Mouse (Mus musculus): Measurements from ENCODE around the gene Ankzf1. TPM values are rescaled to one million over a fixed set of nuclear protein-coding genes. Genes with fewer than 3 reads are reported as not detected.

The Ankzf1 gene
- total and polyA plus RNA-seq, 3 experiments, result 5.5 to 16.7 TPM; not detected in 1

- peak; percentile 67 for TF ChIP-seq ZNF384 (IDR thresholded peaks at IDR 0.05; ENCODE audit: low read depth, low read length)
- TF ChIP-seq JUND (IDR thresholded peaks at IDR 0.05; ENCODE audit: low read depth, low read length), result no peak
- peak; percentile 64 for TF ChIP-seq HCFC1 (IDR thresholded peaks at IDR 0.05; ENCODE audit: low read depth, low read length)
- TF ChIP-seq MAX (IDR thresholded peaks at IDR 0.05; ENCODE audit: low read length), result peak; percentile 40; the same call in 1 of the 2 replicates
- peak; percentile 35; the same call in 1 of the 2 replicates for TF ChIP-seq MAZ (IDR thresholded peaks at IDR 0.05; ENCODE audit: low read depth, low read length)
Measured at GRCm38 (mm10) chr1:75168472-75169464, 23.2 kb upstream of the Ankzf1 start, which contains the start of gene Zfand2b (continued).

DNA sequence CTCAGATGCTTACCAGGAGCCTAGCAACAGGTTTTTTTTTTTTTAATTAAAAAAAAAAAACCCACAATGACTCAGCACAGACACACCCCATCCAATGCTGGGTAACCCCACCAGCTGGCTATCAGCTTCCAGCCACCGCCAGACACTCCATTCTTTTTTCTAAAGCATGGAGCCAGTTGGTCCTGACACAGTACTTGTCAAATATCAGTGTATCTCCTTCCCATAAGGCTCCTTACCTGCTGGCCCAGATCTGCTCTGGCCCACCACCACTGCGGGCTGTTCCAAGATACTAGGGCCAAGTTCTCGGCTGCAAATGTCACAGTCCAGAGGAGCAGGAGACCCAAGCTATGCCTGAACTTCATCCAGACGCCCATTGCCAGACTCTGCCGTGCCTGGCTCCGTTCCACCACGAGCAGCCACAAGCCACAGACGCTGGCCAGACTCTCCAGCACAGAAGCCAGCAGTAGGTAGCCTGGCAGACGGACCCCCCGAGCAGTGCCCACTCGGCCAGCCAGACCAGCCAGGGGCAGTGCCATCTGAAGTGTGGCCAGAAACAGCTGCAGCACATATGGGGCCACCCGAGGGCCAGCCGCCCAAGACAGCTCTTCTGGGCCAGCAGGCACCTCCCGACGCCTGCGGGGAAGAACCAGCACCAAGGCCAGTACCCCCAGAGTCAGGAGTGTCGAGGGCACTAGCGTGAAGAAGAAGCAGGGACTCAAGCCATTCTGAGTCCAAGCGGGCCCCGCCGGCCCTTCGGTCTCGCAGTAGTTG, 12.4 kb upstream of the Ankzf1 start:
- peaks cover 14% of the 10 kb centered on the region for H3K79me2 ChIP-seq (ENCODE audit: control insufficient read depth, insufficient read depth, low read length, poor library complexity)
- H3K36me3 ChIP-seq (ENCODE audit: control insufficient read depth in 1 of 2, insufficient read depth in 2 of 2, low read length in 2 of 2), result peaks cover 2 to 11% of the 10 kb centered on the region in 2 experiments; a peak in 3 of 4 replicates
- H3K4me3 ChIP-seq (ENCODE audit: control insufficient read depth in 1 of 2, insufficient read depth in 1 of 2, low read depth in 2 of 2, low read length in 2 of 2), result peak overlapping the region; percentile 69 to 84
- peak overlapping the region; percentile 78 for H3K27ac ChIP-seq (ENCODE audit: control insufficient read depth, low read depth, low read length)
- TF ChIP-seq E2F4 (IDR thresholded peaks at IDR 0.05; ENCODE audit: borderline replicate concordance, low read depth, low read length) (no peak), ZKSCAN1 (IDR thresholded peaks at IDR 0.05; ENCODE audit: low read depth, low read length) (no peak; the same call in 1 of the 2 replicates), TBP (IDR thresholded peaks at IDR 0.05; ENCODE audit: low read depth, low read length) (peak; percentile 55; the same call in 1 of the 2 replicates), ELF1 (IDR thresholded peaks at IDR 0.05; ENCODE audit: low read depth, low read length) (no peak), MAX (IDR thresholded peaks at IDR 0.05; ENCODE audit: low read length) (peak; percentile 64; the same call in 1 of the 2 replicates), GABPA (IDR thresholded peaks at IDR 0.05; ENCODE audit: low read depth, low read length) (peak; percentile 95), MAZ (IDR thresholded peaks at IDR 0.05; ENCODE audit: low read depth, low read length) (0 out of 2 replicates have a peak, but pooled peaks have one; percentile 7), MXI1 (IDR thresholded peaks at IDR 0.05; ENCODE audit: low read depth, low read length) (peak; percentile 93; the same call in 1 of the 2 replicates), USF1 (IDR thresholded peaks at IDR 0.05; ENCODE audit: low read depth, low read length) (no peak), NELFE (IDR thresholded peaks at IDR 0.05; ENCODE audit: low read depth, low read length) (0 out of 2 replicates have a peak, but pooled peaks have one; percentile 2), TCF12 (IDR thresholded peaks at IDR 0.05; ENCODE audit: low read depth, low read length) (peak; percentile 86), CTCF (IDR thresholded peaks at IDR 0.05 in 2 of 3, conservative IDR thresholded peaks at IDR 0.05 in 1 of 3; ENCODE audit: control insufficient read depth in 1 of 3, insufficient read depth in 1 of 3, low read depth in 2 of 3, low read length in 3 of 3, poor library complexity in 1 of 3, severe bottlenecking in 1 of 3) (no peak), TAL1 (IDR thresholded peaks at IDR 0.05; ENCODE audit: low read length) (peak; percentile 83), JUND (IDR thresholded peaks at IDR 0.05; ENCODE audit: low read depth, low read length) (0 out of 2 replicates have a peak, but pooled peaks have one; percentile 39), EP300 (IDR thresholded peaks at IDR 0.05; ENCODE audit: low read depth in 1 of 2, low read length in 2 of 2) (peak; percentile 85 to 90), ZNF384 (IDR thresholded peaks at IDR 0.05; ENCODE audit: low read depth, low read length) (peak; percentile 100), GATA1 (IDR thresholded peaks at IDR 0.05; ENCODE audit: low read depth, low read length) (peak; percentile 75), NRF1 (IDR thresholded peaks at IDR 0.05; ENCODE audit: insufficient read depth, low read depth, low read length, poor library complexity, severe bottlenecking) (no peak), POLR2A (IDR thresholded peaks at IDR 0.05; ENCODE audit: control insufficient read depth in 1 of 2, insufficient read depth in 1 of 2, low read depth in 1 of 2, low read length in 2 of 2, poor library complexity in 1 of 2) (peak in 1 of 2 experiments; percentile 28; a peak in 1 of 4 replicates), ETS1 (IDR thresholded peaks at IDR 0.05; ENCODE audit: low read depth, low read length) (peak; percentile 100), BHLHE40 (IDR thresholded peaks at IDR 0.05; ENCODE audit: borderline replicate concordance, low read depth, low read length) (no peak), MAFK (IDR thresholded peaks at IDR 0.05; ENCODE audit: borderline replicate concordance, low read depth, low read length) (peak; percentile 93), POLR2AphosphoS5 (IDR thresholded peaks at IDR 0.05; ENCODE audit: borderline replicate concordance, low read depth, low read length) (no peak), MYB (IDR thresholded peaks at IDR 0.05; ENCODE audit: low read depth, low read length) (no peak), RCOR1 (IDR thresholded peaks at IDR 0.05; ENCODE audit: low read depth, low read length) (no peak), HCFC1 (IDR thresholded peaks at IDR 0.05; ENCODE audit: low read depth, low read length) (peak; percentile 50; the same call in 1 of the 2 replicates), SIN3A (IDR thresholded peaks at IDR 0.05; ENCODE audit: low read length) (peak; percentile 100), CHD1 (IDR thresholded peaks at IDR 0.05; ENCODE audit: low read depth, low read length) (no peak), MYC (IDR thresholded peaks at IDR 0.05; ENCODE audit: low read depth, low read length) (peak; percentile 67; the same call in 1 of the 2 replicates)
- H3K27me3 ChIP-seq (ENCODE audit: control insufficient read depth in 1 of 2, insufficient read depth in 2 of 2, low read length in 2 of 2), result no peaks in the 10 kb centered on the region
- peak overlapping the region; percentile 77 for H3K9ac ChIP-seq (ENCODE audit: control insufficient read depth, low read depth, low read length, poor library complexity, severe bottlenecking)
- peak; percentile 89 for DNase-seq (ENCODE audit: low read depth, low spot score)
- H3K9me3 ChIP-seq (replicated peaks; ENCODE audit: insufficient read depth, low read length), result no peaks in the 10 kb centered on the region
- H3K4me1 ChIP-seq (ENCODE audit: control insufficient read depth in 1 of 2, insufficient read depth in 2 of 2, low read length in 2 of 2), result peaks cover 2 to 10% of the 10 kb centered on the region in 2 experiments; a peak in 3 of 4 replicates

Data from MEL (cell line).